Mouse (Mus musculus) induced T-regulatory cell, adult 2 months (primary cell): ENCODE measurements around the gene Etl4.
A peak's percentile ranks its signal among the peaks of the same experiment; 100 is the strongest.

Experiments used
- DNase-seq: peaks from one replicate; pipeline ENCODE4 v3.0.0-alpha.2; 2012; ENCODE audit warnings: low read depth

Gene Etl4

DNA sequence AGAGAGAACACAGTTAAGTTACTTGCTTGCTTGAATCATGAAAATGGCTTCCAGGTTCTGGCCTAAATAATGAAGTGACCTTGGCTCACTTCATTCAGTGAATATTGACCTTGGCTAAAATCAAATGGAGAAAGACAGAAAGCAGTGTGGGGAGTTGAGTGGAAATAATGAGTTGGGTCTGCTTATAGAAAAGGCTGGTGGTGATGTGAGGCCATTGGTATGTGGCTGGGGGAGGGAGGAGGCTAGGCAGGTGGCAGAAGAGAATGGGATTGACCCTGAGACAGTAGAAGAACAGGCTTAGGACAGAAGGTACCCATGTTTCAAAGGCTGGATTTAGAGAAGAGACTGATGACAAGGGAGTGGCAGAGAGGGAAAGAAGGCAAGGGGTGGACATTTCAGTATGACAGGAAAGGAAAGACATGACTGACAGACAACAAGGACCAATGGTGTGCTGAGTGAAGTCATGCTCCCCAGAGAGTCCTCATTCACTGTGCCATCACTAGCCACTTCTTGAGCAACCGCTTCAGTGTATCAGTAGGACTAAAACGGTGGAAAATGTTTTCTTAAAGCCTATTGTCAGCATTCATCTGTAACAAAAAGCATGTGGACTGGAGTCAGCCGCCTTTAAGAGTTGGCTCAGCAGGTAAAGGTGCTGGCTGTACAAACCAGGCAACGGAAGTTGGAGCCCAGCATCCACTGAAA is 854.1 kb downstream of the Etl4 start:
- DNase-seq, result no peak

DNA sequence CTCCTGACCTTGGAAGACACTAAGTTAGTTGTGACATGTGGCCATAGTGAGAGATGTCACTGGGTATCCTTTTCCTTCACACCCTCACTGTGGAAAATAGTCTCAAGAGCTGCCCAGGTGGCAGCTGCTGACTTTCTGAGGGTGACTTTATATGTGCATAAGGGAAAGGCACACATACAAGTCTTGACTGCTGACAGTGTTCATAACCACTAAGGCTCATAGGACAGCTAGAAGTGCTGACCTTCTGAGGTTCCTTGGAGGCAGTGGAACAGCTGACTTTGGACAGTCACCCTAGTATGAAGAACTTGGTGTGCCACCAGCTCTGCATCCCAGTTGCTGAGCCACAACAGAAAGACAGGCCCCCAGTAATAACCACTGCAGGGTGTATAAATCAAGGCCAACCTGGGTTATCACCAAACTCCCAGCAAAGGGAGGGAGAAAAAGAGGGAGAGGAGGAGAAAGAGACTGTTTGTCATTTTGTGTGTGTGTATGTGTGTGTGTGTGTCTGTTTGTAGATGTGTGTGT is 855.0 kb downstream of the Etl4 start:
- no peak for DNase-seq

DNA sequence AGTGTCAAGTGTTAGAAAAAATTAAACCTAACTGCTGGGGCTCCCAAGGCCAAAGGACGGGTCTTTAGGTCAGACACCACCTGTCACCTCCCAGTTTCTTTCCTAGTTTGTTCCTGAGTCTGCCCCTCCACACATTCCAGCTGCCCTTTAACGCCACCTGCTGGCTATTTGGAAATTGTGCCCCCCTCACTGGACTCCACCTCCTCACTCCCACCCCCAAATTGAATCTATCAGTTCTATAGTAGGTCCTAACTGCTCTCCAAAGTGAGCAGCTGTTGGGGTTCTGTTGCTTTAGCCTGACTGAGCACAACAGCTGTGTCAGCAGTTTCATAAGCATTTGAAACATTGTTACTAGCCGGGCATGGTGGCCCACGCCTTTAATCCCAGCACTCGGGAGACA is 859.1 kb downstream of the Etl4 start:
- no peak for DNase-seq

DNA sequence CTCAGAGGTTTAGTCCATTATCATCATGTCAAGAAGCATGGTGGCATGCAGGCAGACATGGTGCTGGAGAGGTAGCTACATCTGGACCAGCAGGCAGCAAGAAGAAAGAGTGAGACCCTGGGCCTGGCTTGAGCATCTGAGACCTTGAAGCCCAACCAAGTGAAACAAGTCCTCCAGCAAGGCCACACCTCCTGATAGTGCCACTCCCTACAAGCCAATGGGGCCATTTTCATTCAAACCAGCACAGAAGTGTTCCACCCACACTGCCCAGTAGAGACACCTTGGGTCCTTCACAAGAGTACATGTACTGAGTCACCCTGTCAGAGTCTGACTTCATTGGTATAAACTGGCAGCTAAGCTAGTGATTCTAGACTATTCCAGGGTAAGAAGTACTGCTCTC is 860.6 kb downstream of the Etl4 start:
- no peak for DNase-seq

DNA sequence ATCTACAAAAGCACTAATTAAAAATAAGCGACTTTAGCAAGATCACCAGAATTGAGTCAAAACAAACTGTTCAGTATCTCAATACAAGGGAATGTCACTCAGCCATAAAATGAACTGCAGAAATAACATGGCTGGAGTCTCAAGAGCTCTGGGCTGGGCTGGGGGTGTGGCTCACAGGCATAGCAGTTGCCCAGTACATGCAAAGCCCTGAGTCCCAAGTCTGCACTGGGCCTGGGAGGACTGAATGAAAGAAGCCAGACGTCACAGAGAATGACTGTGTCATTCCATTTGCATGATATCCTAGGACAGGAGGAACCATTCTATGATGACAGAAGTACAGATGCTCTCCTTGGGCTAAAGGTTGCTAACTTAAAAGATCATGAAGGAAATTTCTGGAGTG is 864.9 kb downstream of the Etl4 start:
- DNase-seq, result no peak

DNA sequence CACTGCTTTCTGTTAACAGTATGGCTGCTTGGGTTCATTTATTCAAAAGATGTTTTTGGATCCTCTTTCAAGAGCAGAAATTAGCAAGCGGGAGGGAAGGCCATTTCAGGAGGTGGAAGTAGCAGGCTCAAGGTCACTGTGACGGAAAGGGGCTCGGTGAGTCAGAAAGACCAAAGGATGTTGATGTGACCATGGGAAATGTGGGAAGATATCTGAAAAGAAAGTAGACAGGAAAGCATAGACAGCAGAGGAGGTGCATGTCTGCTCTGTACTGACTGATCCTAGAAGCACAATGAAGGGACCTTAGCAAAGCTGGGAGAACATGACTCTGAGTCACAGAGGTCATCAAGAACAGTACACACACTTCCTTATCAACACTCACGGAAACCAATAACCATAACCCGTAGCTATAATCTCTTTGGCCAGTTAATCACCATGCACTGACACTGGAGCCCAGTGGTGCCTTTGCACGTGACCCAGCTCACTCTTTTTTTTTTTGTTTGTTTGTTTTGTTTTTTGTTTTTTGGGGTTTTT is 866.7 kb downstream of the Etl4 start:
- no peak for DNase-seq

DNA sequence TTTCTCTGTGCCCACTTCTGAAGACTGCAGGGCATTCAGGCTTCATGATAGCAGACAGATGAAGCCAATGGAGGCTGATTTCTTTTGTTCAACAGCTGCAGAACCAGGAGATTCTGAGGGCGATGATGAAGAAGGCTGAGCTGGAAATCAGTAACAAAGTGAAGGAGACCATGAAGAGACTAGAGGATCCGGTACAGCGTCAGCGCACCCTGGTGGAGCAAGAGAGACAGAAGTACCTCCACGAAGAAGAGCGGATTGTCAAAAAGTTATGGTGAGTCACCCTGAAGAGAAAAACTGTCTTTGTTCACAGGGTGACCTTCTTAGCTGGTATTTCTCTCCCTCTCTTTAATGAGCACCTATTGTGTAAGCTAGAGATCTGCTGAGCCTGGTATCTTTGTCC is 868.4 kb downstream of the Etl4 start:
- no peak for DNase-seq

DNA sequence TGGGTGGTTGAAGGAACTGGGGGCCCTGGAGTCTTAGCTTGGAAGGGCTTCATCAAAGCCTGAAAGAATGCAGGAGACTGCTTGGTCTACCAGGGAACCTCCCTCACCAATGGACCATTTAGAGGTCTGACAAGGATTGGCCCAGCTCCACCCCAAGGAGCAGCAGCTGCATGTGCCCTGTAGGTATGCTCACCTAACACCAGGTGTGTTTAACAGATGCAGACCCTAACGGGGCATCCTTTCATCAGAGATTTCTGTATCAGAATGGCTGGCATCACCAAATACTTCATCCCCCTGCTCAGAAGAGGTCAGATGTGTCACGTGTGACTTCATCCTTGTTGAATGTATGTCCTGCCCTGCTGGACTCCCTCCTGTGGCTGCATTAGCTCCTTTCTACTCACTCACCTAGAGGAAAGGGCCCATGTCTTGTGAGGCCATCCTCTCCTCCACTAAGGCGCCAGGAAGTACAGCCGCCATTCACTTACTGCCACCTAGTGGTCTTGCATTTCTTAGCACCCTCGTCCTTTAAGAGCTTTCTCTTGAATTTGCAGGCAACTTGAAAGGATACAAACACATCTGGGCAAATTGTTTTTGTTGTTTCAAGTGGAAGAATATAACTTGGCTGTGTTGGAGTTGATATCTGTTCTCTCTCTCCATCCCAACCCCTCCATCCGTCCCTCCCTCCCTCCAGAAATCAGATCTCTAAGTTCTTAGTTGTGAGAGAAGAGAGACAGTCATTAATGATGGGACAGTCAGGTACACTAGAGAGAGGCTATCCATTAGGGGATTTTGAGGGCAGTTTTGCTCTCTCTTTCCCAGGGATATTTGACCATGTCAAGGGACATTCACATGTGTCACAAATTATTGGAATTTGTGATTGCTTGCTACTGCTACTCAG is 870.2 kb downstream of the Etl4 start:
- DNase-seq, result peak; percentile 50

DNA sequence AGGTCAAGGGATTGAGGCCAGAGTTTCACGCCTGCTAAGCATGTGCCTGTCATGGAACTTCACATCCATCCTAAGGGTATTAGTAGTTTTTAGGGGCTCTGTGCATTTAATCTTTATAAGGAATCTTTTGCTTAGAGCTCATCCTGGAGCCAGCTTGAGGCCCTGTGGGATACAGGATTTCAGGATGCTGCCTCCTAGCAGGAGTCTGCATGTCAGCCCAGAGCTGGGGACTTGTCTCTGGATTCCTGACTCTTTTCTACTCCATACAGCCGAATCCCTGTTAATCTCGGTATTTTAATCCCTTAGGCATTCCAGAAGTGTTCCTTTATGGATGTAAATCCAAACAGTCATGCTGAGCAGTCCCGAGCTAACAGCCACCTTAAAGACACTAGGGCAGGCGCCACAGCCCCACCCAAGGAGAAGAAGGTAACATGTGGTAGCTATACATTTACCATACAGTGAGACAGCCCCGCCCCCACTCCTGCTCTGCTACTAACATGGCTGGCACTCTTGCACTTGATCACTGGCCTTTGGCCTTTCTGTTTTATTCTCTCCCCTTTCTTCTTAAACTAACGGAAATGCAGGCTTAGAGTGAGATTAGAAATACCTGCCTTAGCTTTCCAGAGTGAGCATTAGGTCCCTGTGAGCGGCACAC is 891.8 kb downstream of the Etl4 start:
- DNase-seq, result no peak

DNA sequence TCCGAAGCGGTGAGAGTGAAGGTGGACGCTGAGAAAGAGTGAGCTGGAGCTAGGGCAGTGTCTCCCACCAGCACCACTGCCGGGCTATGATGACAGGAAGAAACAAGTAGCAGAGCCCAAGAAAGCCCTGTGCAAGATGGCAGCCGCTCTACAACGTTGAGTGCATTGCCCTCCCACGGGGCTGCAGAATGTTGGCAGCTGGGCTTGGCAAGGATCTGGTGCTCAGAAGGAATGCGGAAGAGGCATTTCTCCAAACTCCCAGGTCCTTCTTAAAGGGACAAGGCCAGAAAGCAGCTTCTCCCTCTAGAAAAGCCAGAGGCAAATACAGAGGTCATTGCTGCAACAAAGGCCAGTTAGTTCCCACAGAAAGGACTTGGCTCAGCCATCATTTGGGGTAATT is 901.9 kb downstream of the Etl4 start:
- no peak for DNase-seq

DNA sequence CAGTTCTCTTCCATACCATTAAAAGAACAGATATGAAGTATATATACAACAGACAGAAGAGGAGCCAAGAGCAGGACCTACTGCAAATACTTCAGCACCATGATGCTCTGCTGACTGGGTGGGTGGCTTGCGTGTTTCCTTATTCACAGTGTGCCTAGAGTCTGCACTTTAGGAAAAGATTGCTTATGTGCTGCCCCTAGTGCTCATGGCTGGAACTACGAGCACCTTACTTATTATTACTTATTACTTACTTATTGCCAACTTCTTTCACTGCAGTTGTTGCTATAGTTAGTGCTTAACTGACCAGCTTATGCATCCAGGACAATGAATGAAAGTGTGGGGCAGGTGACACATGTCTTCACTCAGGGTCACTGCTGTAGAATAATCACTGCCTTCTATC is 904.4 kb downstream of the Etl4 start:
- peak; percentile 13 for DNase-seq

DNA sequence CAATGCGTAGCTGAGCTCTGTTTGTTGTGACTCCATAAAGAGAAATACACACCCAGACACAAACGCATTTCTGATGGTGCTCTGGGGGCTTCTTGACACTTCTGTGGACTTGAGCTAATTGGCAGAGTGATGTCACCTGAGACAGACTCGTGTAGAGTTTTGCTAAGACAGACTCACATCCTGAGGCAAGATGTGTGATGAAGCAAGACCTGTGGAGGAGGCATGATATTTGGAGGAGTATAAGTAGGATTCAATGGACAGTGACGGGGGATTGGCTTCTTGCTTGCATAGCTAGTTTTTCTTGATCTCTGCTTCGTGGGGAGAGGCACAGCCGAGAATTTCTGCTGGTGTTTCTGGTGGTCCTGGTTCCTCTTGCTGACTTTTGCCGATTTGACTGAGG is 908.6 kb downstream of the Etl4 start:
- DNase-seq, result no peak

DNA sequence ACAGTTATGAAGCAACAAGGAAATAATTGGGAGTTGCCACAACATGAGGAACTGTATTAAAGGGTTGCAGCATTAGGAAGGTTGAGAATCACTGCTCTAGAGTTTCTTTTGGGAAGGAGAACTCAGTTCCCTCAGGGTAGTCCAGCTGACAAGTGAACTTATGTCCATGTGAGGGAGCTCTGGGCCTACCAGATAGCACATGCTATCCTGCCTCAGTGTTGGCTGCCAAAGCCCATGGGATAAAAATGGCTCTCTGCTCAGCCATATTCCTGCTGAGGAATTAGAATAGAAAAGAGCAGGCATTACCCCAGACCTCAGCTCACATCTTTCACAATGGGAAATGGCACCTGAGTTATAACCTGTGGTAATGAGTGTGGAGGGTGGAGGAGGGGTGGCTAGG is 916.7 kb downstream of the Etl4 start:
- no peak for DNase-seq

DNA sequence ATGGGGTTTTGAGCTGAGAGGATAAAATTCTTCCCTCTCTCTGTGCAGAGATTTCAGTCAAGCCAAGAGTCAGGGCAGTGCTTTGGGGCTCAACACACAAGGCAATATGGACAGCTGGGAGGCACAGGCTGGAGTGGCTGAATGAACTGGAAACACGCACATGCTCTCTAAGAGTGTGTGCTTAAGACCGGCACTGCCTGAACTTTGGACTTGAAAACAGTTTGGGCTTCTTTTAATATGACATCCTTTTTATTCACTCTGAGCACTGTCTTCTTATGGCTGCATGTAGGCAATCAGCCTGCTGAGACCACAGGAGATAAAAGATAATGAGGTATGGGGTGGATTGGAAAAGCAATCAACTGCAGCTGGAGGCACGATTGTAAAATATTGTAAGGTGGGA is 921.3 kb downstream of the Etl4 start:
- DNase-seq, result no peak

DNA sequence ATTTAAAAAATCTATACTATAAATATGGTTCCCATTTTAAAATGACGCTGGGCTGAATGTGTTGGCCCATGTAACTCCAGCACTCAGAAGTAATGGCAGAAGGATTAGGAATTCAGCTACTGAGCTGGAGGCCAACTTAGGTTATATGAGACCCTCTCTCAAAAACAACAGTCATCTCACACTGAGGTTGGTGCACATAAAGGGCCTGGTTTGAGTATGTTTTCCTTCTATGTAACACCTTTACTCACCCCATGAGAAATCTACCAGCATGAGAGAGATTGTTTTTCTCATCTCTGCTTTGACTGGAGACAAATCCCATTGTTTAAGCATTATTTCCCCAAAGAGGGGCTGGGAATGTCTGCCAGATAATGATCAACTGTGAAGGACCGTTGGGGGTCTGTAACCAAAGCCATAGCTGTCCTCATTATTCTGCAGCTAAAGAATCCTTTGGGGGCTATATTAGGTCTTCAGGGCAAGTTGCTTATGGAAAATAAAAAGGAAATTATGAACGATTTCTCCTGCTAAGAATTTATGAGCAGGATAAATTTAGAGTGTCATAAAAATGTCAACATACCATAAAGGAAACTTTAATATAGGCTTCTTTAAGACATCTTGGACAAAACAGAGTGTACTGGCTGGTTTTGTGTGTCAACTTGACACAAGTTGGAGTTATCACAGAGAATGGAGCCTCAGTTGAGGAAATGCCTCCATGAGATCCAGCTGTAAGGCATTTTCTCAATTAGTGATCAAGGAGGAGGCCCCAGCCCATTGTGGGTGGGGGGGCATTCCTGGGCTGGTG is 922.2 kb downstream of the Etl4 start:
- no peak for DNase-seq

DNA sequence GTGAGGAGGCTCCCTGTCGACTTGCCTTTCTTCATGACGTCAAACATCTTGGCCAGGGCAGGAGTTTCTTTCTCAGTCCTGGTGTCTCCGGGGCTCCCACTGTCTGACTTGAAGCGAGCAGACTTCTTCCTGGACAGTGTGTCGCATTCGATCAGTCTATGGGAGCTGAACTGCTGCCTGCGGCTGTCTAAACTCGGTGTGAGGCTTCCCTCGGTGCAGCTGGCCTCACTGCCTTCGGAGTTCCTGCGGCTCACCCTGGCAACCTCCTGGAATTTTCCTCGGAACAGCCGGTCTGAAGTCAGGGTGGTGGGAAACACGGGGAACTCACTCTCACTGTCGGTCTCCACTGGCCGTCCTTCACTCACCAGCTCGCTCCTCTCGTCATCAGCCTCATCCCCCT is 939.8 kb downstream of the Etl4 start:
- no peak for DNase-seq
